Mouse (Mus musculus) limb, embryonic 11.5 days (tissue): ENCODE data around the gene Arhgap21. TPM values are rescaled to one million over a fixed set of nuclear protein-coding genes. Genes with fewer than 3 reads are reported as not detected.

ENCODE experiments used
- ATAC-seq: fragments of 200-750 bp; cut with Nextera tagmentation; 2 replicates; pipeline ENCODE4 v1.8.0; 2017; ENCODE audit warnings: low read depth; ENCODE audit not compliant: insufficient number of reproducible peaks, low FRiP score, low TSS enrichment
- DNase-seq: peaks from one replicate; pipeline ENCODE4 v3.0.0-alpha.2; 2015; ENCODE audit warnings: low spot score
- H3K27ac ChIP-seq: fragments of 300-500 bp; sonication (generic); replicated peaks from 2 replicates; pipeline ENCODE4 v1.5.1; 2014; ENCODE audit warnings: low read depth, mild to moderate bottlenecking, low read length
- H3K27me3 ChIP-seq: fragments of 300-500 bp; sonication (generic); 2 replicates; pipeline ENCODE4 v1.6.1; 2014; ENCODE audit warnings: mild to moderate bottlenecking, low read length, mixed read lengths; ENCODE audit not compliant: control insufficient read depth, insufficient read depth
- H3K36me3 ChIP-seq: fragments of 300-500 bp; sonication (generic); 2 replicates; pipeline ENCODE4 v1.6.1; 2014; ENCODE audit warnings: mild to moderate bottlenecking, low read length, moderate library complexity, mixed read lengths; ENCODE audit not compliant: control insufficient read depth, insufficient read depth
- H3K4me1 ChIP-seq: fragments of 300-500 bp; sonication (generic); 2 replicates; pipeline ENCODE4 v1.6.1; 2014; ENCODE audit warnings: low read length, mixed read lengths; ENCODE audit not compliant: control insufficient read depth, insufficient read depth
- H3K4me2 ChIP-seq: fragments of 300-500 bp; sonication (generic); 2 replicates; pipeline ENCODE4 v1.6.1; 2014; ENCODE audit warnings: low read depth, mild to moderate bottlenecking, moderate library complexity; ENCODE audit not compliant: severe bottlenecking
- H3K4me3 ChIP-seq: fragments of 300-500 bp; sonication (generic); 2 replicates; pipeline ENCODE4 v1.5.1; 2014; ENCODE audit warnings: low read depth, low read length
- H3K9ac ChIP-seq: fragments of 300-500 bp; sonication (generic); 2 replicates; pipeline ENCODE4 v1.6.1; 2014; ENCODE audit warnings: mild to moderate bottlenecking, low read length
- H3K9me3 ChIP-seq: fragments of 300-500 bp; sonication (generic); 2 replicates; pipeline ENCODE4 v1.6.1; 2016; ENCODE audit warnings: low read length; ENCODE audit not compliant: control insufficient read depth
- WGBS: fragments of 180-500 bp; shearing (Covaris S2); extraction: QIAGEN DNeasy Blood & Tissue Kit; methylation state at CpG from one replicate; pipeline ENCODE4 v1.1.7; 2014; 5-methylcytosine and 5-hydroxymethylcytosine counted together
- polyA plus RNA-seq: library from polyadenylated mRNA; unstranded; fragments of >200 nt; fragmentation: Nextera tagmentation; extraction: Ambion mirVana; gene quantifications from 2 replicates; pipeline ENCODE4 v1.2.1, GENCODE M21; 2014

Gene Arhgap21
- polyA plus RNA-seq, 1 experiment from 2014 or later = 16.9 TPM

GRCm38 (mm10) chr2:20894100-20894690 is 74.5 kb downstream of the Arhgap21 start:
- Histone ChIP-seq H3K9ac (no peak overlapping the region), H3K9me3 (no peaks in the 10 kb centered on the region), H3K27ac (no peak overlapping the region), H3K4me3 (no peak overlapping the region), H3K4me2 (no peak overlapping the region), H3K27me3 (no peaks in the 10 kb centered on the region), H3K4me1 (0 out of 2 replicates have a peak, but pooled peaks cover 3% of the 10 kb centered on the region), H3K36me3 (no peaks in the 10 kb centered on the region)
- ATAC-seq = no peak
- WGBS = 32% methylated on average over 5 of the region's 5 CpGs
- DNase-seq = peak; percentile 34

GRCm38 (mm10) chr2:20888751-20889150 is 79.9 kb downstream of the Arhgap21 start:
- Histone ChIP-seq H3K27me3 (no peaks in the 10 kb centered on the region), H3K4me3 (no peak overlapping the region), H3K4me1 (no peaks in the 10 kb centered on the region), H3K9me3 (no peaks in the 10 kb centered on the region), H3K4me2 (no peak overlapping the region), H3K36me3 (peaks cover 5% of the 10 kb centered on the region; the same call in 1 of the 2 replicates), H3K9ac (no peak overlapping the region), H3K27ac (no peak overlapping the region)
- DNase-seq = no peak
- WGBS = 50% methylated on average over 3 of the region's 3 CpGs
- no peak for ATAC-seq

DNA sequence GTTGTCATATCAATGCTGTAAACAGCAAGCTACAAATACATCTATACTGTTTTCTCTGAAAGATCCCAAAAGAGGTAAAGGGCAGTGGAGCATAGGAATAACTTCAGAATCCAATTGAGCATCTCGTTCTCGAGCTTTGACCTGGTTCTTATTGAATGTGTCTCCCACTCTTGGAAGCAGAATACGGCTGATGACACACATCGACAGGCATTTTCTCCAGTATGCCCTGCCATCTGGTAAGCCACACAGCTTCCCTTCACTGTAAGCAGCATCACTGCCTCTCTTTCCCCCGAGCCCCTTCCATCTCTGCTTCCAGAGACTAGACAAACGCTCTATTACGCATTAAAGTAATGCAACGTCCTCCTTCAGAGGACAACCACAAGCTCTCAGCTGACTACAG is 85.4 kb downstream of the Arhgap21 start:
- 94% methylated on average over 8 of the region's 8 CpGs for WGBS
- no peak for DNase-seq
- H3K36me3 ChIP-seq = peaks cover 11% of the 10 kb centered on the region; the same call in 1 of the 2 replicates

GRCm38 (mm10) chr2:20879877-20880605 is 88.6 kb downstream of the Arhgap21 start:
- no peak for ATAC-seq
- peaks cover 6% of the 10 kb centered on the region; the same call in 1 of the 2 replicates for H3K36me3 ChIP-seq
- 78% methylated on average over 16 of the region's 16 CpGs for WGBS

More for the DNA sequence above, 85.4 kb downstream of the Arhgap21 start:
- no peak for ATAC-seq
- Histone ChIP-seq H3K27ac (no peak overlapping the region), H3K4me2 (no peak overlapping the region), H3K9me3 (no peaks in the 10 kb centered on the region), H3K4me3 (no peak overlapping the region), H3K4me1 (no peaks in the 10 kb centered on the region), H3K9ac (no peak overlapping the region), H3K27me3 (no peaks in the 10 kb centered on the region)

GRCm38 (mm10) chr2:20874621-20875020 is 94.1 kb downstream of the Arhgap21 start:
- H3K4me3 ChIP-seq = no peak overlapping the region
- H3K9me3 ChIP-seq = no peaks in the 10 kb centered on the region
- no peaks in the 10 kb centered on the region; the same call in 1 of the 2 replicates for H3K36me3 ChIP-seq
- no peak overlapping the region for H3K27ac ChIP-seq
- WGBS = 95% methylated on average over 5 of the region's 5 CpGs
- H3K4me2 ChIP-seq = no peak overlapping the region
- no peaks in the 10 kb centered on the region for H3K4me1 ChIP-seq
- no peaks in the 10 kb centered on the region for H3K27me3 ChIP-seq
- no peak for DNase-seq
- no peak for ATAC-seq
- H3K9ac ChIP-seq = no peak overlapping the region

More at GRCm38 (mm10) chr2:20879877-20880605, 88.6 kb downstream of the Arhgap21 start:
- DNase-seq = no peak
- H3K27me3 ChIP-seq = no peaks in the 10 kb centered on the region
- H3K27ac ChIP-seq = no peak overlapping the region
- no peaks in the 10 kb centered on the region for H3K9me3 ChIP-seq
- H3K4me2 ChIP-seq = no peak overlapping the region
- H3K4me1 ChIP-seq = no peaks in the 10 kb centered on the region
- H3K9ac ChIP-seq = no peak overlapping the region
- no peak overlapping the region for H3K4me3 ChIP-seq

GRCm38 (mm10) chr2:20869212-20869965 is 99.3 kb downstream of the Arhgap21 start:
- H3K36me3 ChIP-seq = no peaks in the 10 kb centered on the region
- WGBS = 58% methylated on average over 2 of the region's 2 CpGs
- no peaks in the 10 kb centered on the region for H3K9me3 ChIP-seq
- no peaks in the 10 kb centered on the region for H3K27me3 ChIP-seq
- no peak overlapping the region for H3K27ac ChIP-seq
- ATAC-seq (no peak), DNase-seq (no peak)
- no peak overlapping the region for H3K4me3 ChIP-seq
- H3K4me1 ChIP-seq = no peaks in the 10 kb centered on the region
- H3K9ac ChIP-seq = no peak overlapping the region
- H3K4me2 ChIP-seq = no peak overlapping the region

- DNase-seq (no peak), ATAC-seq (no peak)
- H3K9me3 ChIP-seq = no peaks in the 10 kb centered on the region
- no peak overlapping the region for H3K9ac ChIP-seq
- no peak overlapping the region for H3K4me3 ChIP-seq
- no peaks in the 10 kb centered on the region for H3K27me3 ChIP-seq
- H3K4me2 ChIP-seq = no peak overlapping the region
- no peak overlapping the region for H3K27ac ChIP-seq
- no peaks in the 10 kb centered on the region for H3K4me1 ChIP-seq
- no peaks in the 10 kb centered on the region for H3K36me3 ChIP-seq
Observed at GRCm38 (mm10) chr2:20868052-20868451, 100.6 kb downstream of the Arhgap21 start.

- H3K9me3 ChIP-seq = no peaks in the 10 kb centered on the region
- H3K27ac ChIP-seq = no peak overlapping the region
- ATAC-seq (no peak), DNase-seq (no peak)
- no peak overlapping the region for H3K4me3 ChIP-seq
- no peaks in the 10 kb centered on the region for H3K27me3 ChIP-seq
- H3K9ac ChIP-seq = no peak overlapping the region
- no peak overlapping the region for H3K4me2 ChIP-seq
- no peaks in the 10 kb centered on the region for H3K4me1 ChIP-seq
- WGBS = 89% methylated on average over 3 of the region's 3 CpGs
- no peaks in the 10 kb centered on the region; the same call in 1 of the 2 replicates for H3K36me3 ChIP-seq
Observed at GRCm38 (mm10) chr2:20865795-20866194, 102.9 kb downstream of the Arhgap21 start.
